Mouse (Mus musculus): ENCODE data around the gene Ecel1. TPM values are rescaled to one million over a fixed set of nuclear protein-coding genes. Genes with fewer than 3 reads are reported as not detected.
A peak's percentile ranks its signal among the peaks of the same experiment; 100 is the strongest.

The Ecel1 gene
- polyA plus RNA-seq, 1 experiment from 2014 or later = 0.11 TPM

- peaks cover 100% of the 10 kb centered on the region for H3K27me3 ChIP-seq (ENCODE audit: low read depth, poor library complexity, severe bottlenecking)
- no peaks in the 10 kb centered on the region for H3K9me3 ChIP-seq (replicated peaks)
- no peaks in the 10 kb centered on the region for H3K36me3 ChIP-seq
- H3K27ac ChIP-seq = no peak overlapping the region
- H3K4me1 ChIP-seq = peaks cover 23% of the 10 kb centered on the region
- no peak overlapping the region for H3K4me3 ChIP-seq
- 81% methylated on average over 3 of the region's 3 CpGs for WGBS
- no peak for DNase-seq (ENCODE audit: low spot score)
Measured at GRCm38 (mm10) chr1:87159396-87159795, 3.1 kb upstream of the Ecel1 start.

GRCm38 (mm10) chr1:87155531-87156198 lies 656 bp downstream of the Ecel1 start:
- peaks cover 100% of the 10 kb centered on the region for H3K27me3 ChIP-seq (ENCODE audit: low read depth, poor library complexity, severe bottlenecking)
- H3K4me3 ChIP-seq = peak overlapping the region; percentile 47
- peaks cover 26% of the 10 kb centered on the region for H3K4me1 ChIP-seq
- H3K9me3 ChIP-seq (replicated peaks) = no peaks in the 10 kb centered on the region
- H3K36me3 ChIP-seq = no peaks in the 10 kb centered on the region
- DNase-seq (ENCODE audit: low spot score) = peak; percentile 69
- H3K27ac ChIP-seq = peak overlapping the region; percentile 12; the same call in 1 of the 2 replicates
- under 1% methylated on average over 56 of the region's 56 CpGs for WGBS

- no peaks in the 10 kb centered on the region for H3K9me3 ChIP-seq (replicated peaks)
- 3% methylated on average over 58 of the region's 58 CpGs for WGBS
- no peaks in the 10 kb centered on the region for H3K36me3 ChIP-seq
- peaks cover 26% of the 10 kb centered on the region for H3K4me1 ChIP-seq
- H3K27me3 ChIP-seq (ENCODE audit: low read depth, poor library complexity, severe bottlenecking) = peaks cover 100% of the 10 kb centered on the region
- DNase-seq (ENCODE audit: low spot score) = peak; percentile 55
- peak overlapping the region; percentile 45 for H3K4me3 ChIP-seq
- 0 out of 2 replicates have a peak overlapping the region, but pooled peaks have one; percentile 44 for H3K27ac ChIP-seq
Measured at GRCm38 (mm10) chr1:87154501-87155120, 1.7 kb downstream of the Ecel1 start.

GRCm38 (mm10) chr1:87153776-87154500 lies 2.4 kb downstream of the Ecel1 start:
- Histone ChIP-seq H3K36me3 (no peaks in the 10 kb centered on the region), H3K4me1 (peaks cover 29% of the 10 kb centered on the region), H3K27ac (0 out of 2 replicates have a peak overlapping the region, but pooled peaks have one; percentile 44), H3K9me3 (replicated peaks) (no peaks in the 10 kb centered on the region), H3K4me3 (peak overlapping the region; percentile 45), H3K27me3 (ENCODE audit: low read depth, poor library complexity, severe bottlenecking) (peaks cover 100% of the 10 kb centered on the region)
- 2% methylated on average over 67 of the region's 72 CpGs for WGBS
- peak; percentile 64 for DNase-seq (ENCODE audit: low spot score)

GRCm38 (mm10) chr1:87151286-87151685 lies 5.0 kb downstream of the Ecel1 start:
- Histone ChIP-seq H3K27me3 (ENCODE audit: low read depth, poor library complexity, severe bottlenecking) (peaks cover 89% of the 10 kb centered on the region), H3K4me3 (no peak overlapping the region), H3K9me3 (replicated peaks) (no peaks in the 10 kb centered on the region), H3K4me1 (peaks cover 29% of the 10 kb centered on the region), H3K36me3 (no peaks in the 10 kb centered on the region), H3K27ac (no peak overlapping the region)
- no peak for DNase-seq (ENCODE audit: low spot score)
- 83% methylated on average over 6 of the region's 6 CpGs for WGBS

- Histone ChIP-seq H3K36me3 (no peaks in the 10 kb centered on the region), H3K27ac (no peak overlapping the region), H3K4me3 (peak overlapping the region; percentile 13; the same call in 1 of the 2 replicates), H3K4me1 (peaks cover 11% of the 10 kb centered on the region), H3K9me3 (replicated peaks) (no peaks in the 10 kb centered on the region), H3K27me3 (ENCODE audit: low read depth, poor library complexity, severe bottlenecking) (peaks cover 80% of the 10 kb centered on the region)
- DNase-seq (ENCODE audit: low spot score) = no peak
- 30% methylated on average over 13 of the region's 13 CpGs for WGBS
Measured at GRCm38 (mm10) chr1:87149422-87149821, 6.9 kb downstream of the Ecel1 start.

GRCm38 (mm10) chr1:87143141-87143540 lies 13.2 kb downstream of the Ecel1 start:
- H3K4me1 ChIP-seq = no peaks in the 10 kb centered on the region
- no peak for DNase-seq (ENCODE audit: low spot score)
- H3K36me3 ChIP-seq = no peaks in the 10 kb centered on the region
- H3K27me3 ChIP-seq (ENCODE audit: low read depth, poor library complexity, severe bottlenecking) = peaks cover 22% of the 10 kb centered on the region
- no peaks in the 10 kb centered on the region for H3K9me3 ChIP-seq (replicated peaks)
- no peak overlapping the region for H3K4me3 ChIP-seq
- WGBS = 89% methylated on average over 10 of the region's 10 CpGs
- no peak overlapping the region for H3K27ac ChIP-seq

- Histone ChIP-seq H3K27ac (no peak overlapping the region), H3K36me3 (no peaks in the 10 kb centered on the region), H3K9me3 (replicated peaks) (no peaks in the 10 kb centered on the region), H3K4me1 (no peaks in the 10 kb centered on the region), H3K27me3 (ENCODE audit: low read depth, poor library complexity, severe bottlenecking) (peaks cover 16% of the 10 kb centered on the region; the same call in 1 of the 2 replicates), H3K4me3 (no peak overlapping the region)
- 77% methylated on average over 9 of the region's 9 CpGs for WGBS
- no peak for DNase-seq (ENCODE audit: low spot score)
Measured at GRCm38 (mm10) chr1:87142456-87142855, 13.9 kb downstream of the Ecel1 start.

- peaks cover 15% of the 10 kb centered on the region; the same call in 1 of the 2 replicates for H3K27me3 ChIP-seq (ENCODE audit: low read depth, poor library complexity, severe bottlenecking)
- H3K4me1 ChIP-seq = no peaks in the 10 kb centered on the region
- DNase-seq (ENCODE audit: low spot score) = no peak
- no peak overlapping the region for H3K4me3 ChIP-seq
- H3K27ac ChIP-seq = no peak overlapping the region
- 83% methylated on average over 4 of the region's 4 CpGs for WGBS
- H3K36me3 ChIP-seq = no peaks in the 10 kb centered on the region
- H3K9me3 ChIP-seq (replicated peaks) = no peaks in the 10 kb centered on the region
Measured at GRCm38 (mm10) chr1:87141550-87141949, 14.8 kb downstream of the Ecel1 start.

GRCm38 (mm10) chr1:87131803-87132202 lies 24.5 kb downstream of the Ecel1 start:
- H3K4me1 ChIP-seq = peaks cover 6% of the 10 kb centered on the region; the same call in 1 of the 2 replicates
- H3K4me3 ChIP-seq = no peak overlapping the region
- WGBS = 87% methylated on average over 4 of the region's 4 CpGs
- H3K36me3 ChIP-seq = no peaks in the 10 kb centered on the region
- H3K27me3 ChIP-seq (ENCODE audit: low read depth, poor library complexity, severe bottlenecking) = peaks cover 32% of the 10 kb centered on the region
- no peak for DNase-seq (ENCODE audit: low spot score)
- no peaks in the 10 kb centered on the region for H3K9me3 ChIP-seq (replicated peaks)
- no peak overlapping the region for H3K27ac ChIP-seq

GRCm38 (mm10) chr1:87127206-87128030 lies 28.9 kb downstream of the Ecel1 start:
- H3K4me1 ChIP-seq = peaks cover 7% of the 10 kb centered on the region; the same call in 1 of the 2 replicates
- no peaks in the 10 kb centered on the region for H3K36me3 ChIP-seq
- H3K9me3 ChIP-seq (replicated peaks) = no peaks in the 10 kb centered on the region
- peak overlapping the region; percentile 29 for H3K4me3 ChIP-seq
- no peak for DNase-seq (ENCODE audit: low spot score)
- H3K27me3 ChIP-seq (ENCODE audit: low read depth, poor library complexity, severe bottlenecking) = peaks cover 54% of the 10 kb centered on the region
- no peak overlapping the region for H3K27ac ChIP-seq
- WGBS = 10% methylated on average over 41 of the region's 43 CpGs

GRCm38 (mm10) chr1:87124673-87125072 lies 31.6 kb downstream of the Ecel1 start, which contains the start of gene Akp3:
Gene Akp3 (plus strand): TSS chr1:87124973.
- Histone ChIP-seq H3K4me1 (peaks cover 9% of the 10 kb centered on the region; the same call in 1 of the 2 replicates), H3K9me3 (replicated peaks) (no peaks in the 10 kb centered on the region), H3K27me3 (ENCODE audit: low read depth, poor library complexity, severe bottlenecking) (peaks cover 51% of the 10 kb centered on the region), H3K4me3 (no peak within 1 kb of the TSS), H3K36me3 (no peaks in the 10 kb centered on the region), H3K27ac (no peak within 1 kb of the TSS)
- DNase-seq (ENCODE audit: low spot score) = no peak
- 85% methylated on average over 6 of the region's 6 CpGs for WGBS

Data from limb, embryonic 10.5 days (tissue).